ENCODE assay signal across 29 mouse cellular contexts in the genomic region with DNA sequence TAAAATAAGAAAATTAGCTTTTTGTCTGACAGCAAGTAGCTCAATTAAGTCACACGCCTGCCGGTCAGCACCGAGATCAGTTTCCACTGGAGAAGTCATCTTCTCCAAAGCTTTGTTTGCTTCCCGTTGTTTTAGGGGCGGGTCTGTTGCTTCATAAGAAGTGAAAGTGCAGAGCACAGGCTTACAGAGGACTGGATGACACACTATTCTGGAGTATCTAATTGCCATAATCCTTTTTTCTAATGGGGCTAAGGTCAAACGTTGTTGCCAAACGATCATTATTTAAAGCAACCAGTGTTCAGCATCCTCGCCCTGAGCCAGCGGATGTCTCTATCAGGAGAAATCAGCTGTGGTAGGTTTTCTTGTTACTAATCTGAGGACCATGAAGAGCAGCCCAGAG.
DNase-seq lines count a peak whose midpoint lies in the region; ATAC-seq and TF ChIP-seq lines count a peak whose summit lies in the region.
"Had no signal": no experiment of that assay in that cellular context is flagged by ENCODE, and none has a peak within 500 bp of the region (broad histone marks: within the 10 kb centered on the region; RNA-seq: fewer than 3 reads in every experiment).

No protein-coding gene starts in this region.

- no peak overlapping the region for H3K9ac ChIP-seq in lung, postnatal 0 days (replicated peaks; ENCODE audit: low read depth)
- no peak overlapping the region for H3K9ac ChIP-seq in midbrain, embryonic 11.5 days (ENCODE audit: low read length)
- no peak overlapping the region for H3K9ac ChIP-seq in midbrain, embryonic 16.5 days (ENCODE audit: low read depth, low read length)
- H3K9ac ChIP-seq: embryonic facial prominence, embryonic 13.5 days; embryonic facial prominence, embryonic 15.5 days; forebrain, embryonic 12.5 days had no signal

- DNase-seq in heart, adult 11 months, result peak; percentile 35
- DNase-seq in heart, postnatal 10 days, result no peak
- peak; percentile 62 for DNase-seq in lung, postnatal 0 days (ENCODE audit: low spot score)
- DNase-seq in lung, postnatal 14 days, result no peak
- peak; percentile 49 for DNase-seq in midbrain, embryonic 11.5 days (ENCODE audit: low spot score, missing footprints)
- DNase-seq: adrenal gland, adult 2 months; adrenal gland, postnatal 10 days; adrenal gland, postnatal 25 days; B cell, adult 2 months; cerebellum, adult 11 months; cerebellum, adult 18-20 months; cerebellum, adult 8-10 months; cerebellum, adult 9-11 months; cerebellum, postnatal 14 days; cerebellum, postnatal 36 days; embryo, embryonic 11 days had no signal

- TF ChIP-seq EP300 in lung, postnatal 0 days (IDR thresholded peaks at IDR 0.05), result no peak

- peak; percentile 69 for ATAC-seq in lung, postnatal 0 days
- no peak for ATAC-seq in midbrain, embryonic 11.5 days (ENCODE audit: low FRiP score)
- no peak for ATAC-seq in midbrain, embryonic 16.5 days
- ATAC-seq: activated CD4-positive, CD25-positive, alpha-beta regulatory T cell, adult 4 months; CD4-positive, CD25-positive, alpha-beta regulatory T cell, adult 4 months; forebrain, embryonic 14.5 days; forebrain, embryonic 16.5 days; Patski had no signal

- H3K27me3 ChIP-seq in lung, postnatal 0 days (replicated peaks; ENCODE audit: insufficient read depth, low read length), result no peaks in the 10 kb centered on the region
- H3K27me3 ChIP-seq in midbrain, embryonic 11.5 days (ENCODE audit: control insufficient read depth, insufficient read depth, low read length), result no peaks in the 10 kb centered on the region
- no peaks in the 10 kb centered on the region for H3K27me3 ChIP-seq in midbrain, embryonic 16.5 days (ENCODE audit: control insufficient read depth, insufficient read depth, low read depth, low read length)
- H3K27me3 ChIP-seq: CH12.LX; embryonic facial prominence, embryonic 13.5 days; embryonic facial prominence, embryonic 15.5 days; Patski had no signal

- H3K4me1 ChIP-seq in lung, postnatal 0 days (ENCODE audit: insufficient read depth, low read depth, low read length), result no peaks in the 10 kb centered on the region
- no peaks in the 10 kb centered on the region for H3K4me1 ChIP-seq in midbrain, embryonic 11.5 days (ENCODE audit: control insufficient read depth, insufficient read depth, low read length)
- no peaks in the 10 kb centered on the region for H3K4me1 ChIP-seq in midbrain, embryonic 16.5 days (ENCODE audit: control insufficient read depth, insufficient read depth, low read length)
- H3K4me1 ChIP-seq: forebrain, embryonic 10.5 days; forebrain, embryonic 12.5 days had no signal

- WGBS in lung, postnatal 0 days, result 61% methylated on average over 9 of the region's 9 CpGs
- 77% methylated on average over 9 of the region's 9 CpGs for WGBS in midbrain, embryonic 11.5 days
- WGBS in midbrain, embryonic 16.5 days, result 71% methylated on average over 9 of the region's 9 CpGs

- no peak for TF ChIP-seq CTCF in lung, postnatal 0 days (IDR thresholded peaks at IDR 0.05)

- intact Hi-C loops in heart, postnatal 10 days (cut with DNase I), result no loop called here

- no peak overlapping the region for H3K4me3 ChIP-seq in lung, postnatal 0 days (ENCODE audit: low read depth, low read length)
- no peak overlapping the region for H3K4me3 ChIP-seq in midbrain, embryonic 11.5 days (ENCODE audit: low read depth, low read length)
- H3K4me3 ChIP-seq in midbrain, embryonic 16.5 days (ENCODE audit: low read depth, low read length), result no peak overlapping the region
- H3K4me3 ChIP-seq: embryonic facial prominence, embryonic 13.5 days; embryonic facial prominence, embryonic 15.5 days; erythroblast, embryonic 14.5 days; forebrain, embryonic 10.5 days; forebrain, embryonic 12.5 days had no signal

- H3K9me3 ChIP-seq in lung, postnatal 0 days (ENCODE audit: low read length), result no peaks in the 10 kb centered on the region
- H3K9me3 ChIP-seq in midbrain, embryonic 11.5 days (ENCODE audit: control insufficient read depth, low read length), result no peaks in the 10 kb centered on the region
- no peaks in the 10 kb centered on the region for H3K9me3 ChIP-seq in midbrain, embryonic 16.5 days (replicated peaks; ENCODE audit: control insufficient read depth, low read length, poor library complexity, severe bottlenecking)
- H3K9me3 ChIP-seq: embryonic facial prominence, embryonic 13.5 days; embryonic facial prominence, embryonic 15.5 days; forebrain, embryonic 10.5 days; forebrain, embryonic 12.5 days had no signal

- H3K4me2 ChIP-seq in lung, postnatal 0 days (replicated peaks; ENCODE audit: low read depth, low read length), result no peak overlapping the region
- no peak overlapping the region for H3K4me2 ChIP-seq in midbrain, embryonic 11.5 days
- H3K4me2 ChIP-seq in midbrain, embryonic 16.5 days (ENCODE audit: low read length), result no peak overlapping the region
- H3K4me2 ChIP-seq: embryonic facial prominence, embryonic 13.5 days; embryonic facial prominence, embryonic 15.5 days; forebrain, embryonic 12.5 days had no signal

- no peaks in the 10 kb centered on the region for H3K36me3 ChIP-seq in lung, postnatal 0 days (ENCODE audit: insufficient read depth, low read length)
- H3K36me3 ChIP-seq in midbrain, embryonic 11.5 days (ENCODE audit: control insufficient read depth, insufficient read depth, low read length), result no peaks in the 10 kb centered on the region
- no peaks in the 10 kb centered on the region for H3K36me3 ChIP-seq in midbrain, embryonic 16.5 days (ENCODE audit: control insufficient read depth, insufficient read depth, low read length)
- H3K36me3 ChIP-seq: embryonic facial prominence, embryonic 13.5 days; embryonic facial prominence, embryonic 15.5 days; forebrain, embryonic 10.5 days; forebrain, embryonic 12.5 days; G1E had no signal

- H3K27ac ChIP-seq in lung, postnatal 0 days (ENCODE audit: low read length), result no peak overlapping the region
- no peak overlapping the region for H3K27ac ChIP-seq in midbrain, embryonic 11.5 days (ENCODE audit: low read depth, low read length)
- H3K27ac ChIP-seq in midbrain, embryonic 16.5 days (ENCODE audit: low read length), result no peak overlapping the region
- H3K27ac ChIP-seq: embryonic facial prominence, embryonic 13.5 days; embryonic facial prominence, embryonic 15.5 days; forebrain, embryonic 10.5 days; forebrain, embryonic 12.5 days had no signal

Comparison
In these comparisons a context has a peak if more than half of its experiments do, and no peak if none do; other contexts are left out.
1. DNase-seq: peak in heart, adult 11 months (single experiment), lung, postnatal 0 days (single experiment) and midbrain, embryonic 11.5 days (single experiment); none in heart, postnatal 10 days (0 of 2) and lung, postnatal 14 days (single experiment).